Mouse (Mus musculus) liver, embryonic 14.5 days (tissue): ENCODE data around the gene Marveld1. TPM values are rescaled to one million over a fixed set of nuclear protein-coding genes. Genes with fewer than 3 reads are reported as not detected.
A peak's percentile ranks its signal among the peaks of the same experiment; 100 is the strongest.

Source experiments
- ATAC-seq: fragments of 200-750 bp; cut with Nextera tagmentation; 2 replicates; pipeline ENCODE4 v1.8.0; 2017; ENCODE audit warnings: moderate number of reproducible peaks, mild to moderate bottlenecking, moderate library complexity; ENCODE audit not compliant: insufficient read depth
- DNase-seq, 3 experiments: peaks; one replicate each; pipeline ENCODE4 v3.0.0-alpha.2; 2012 to 2013; ENCODE audit warnings: low read depth in 3 of 3, low spot score in 3 of 3
- H3K27ac ChIP-seq: fragments of 300-500 bp; sonication (generic); 2 replicates; pipeline ENCODE4 v1.5.1; 2014; ENCODE audit warnings: moderate library complexity, mild to moderate bottlenecking, control low read depth, inconsistent platforms
- H3K27me3 ChIP-seq: fragments of 300-500 bp; sonication (generic); 2 replicates; pipeline ENCODE4 v1.6.1; 2014; ENCODE audit warnings: mild to moderate bottlenecking, low read length, moderate library complexity; ENCODE audit not compliant: control insufficient read depth, insufficient read depth
- H3K36me3 ChIP-seq: fragments of 300-500 bp; sonication (generic); replicated peaks from 2 replicates; pipeline ENCODE4 v1.6.1; 2014; ENCODE audit warnings: low read depth; ENCODE audit not compliant: control insufficient read depth, insufficient read depth
- H3K4me1 ChIP-seq, 2 experiments: fragments of 200-500 bp in 1 of 2; fragments of 300-500 bp in 1 of 2; sonication (generic) in 1 of 2; replicated peaks; 2 replicates each; pipeline ENCODE4 v1.6.1; 2012 to 2014; ENCODE audit warnings: antibody characterized with exemption in 1 of 2, inconsistent platforms in 1 of 2, low read length in 1 of 2; ENCODE audit not compliant: control insufficient read depth in 2 of 2, insufficient read depth in 2 of 2
- H3K4me2 ChIP-seq: fragments of 300-500 bp; sonication (generic); 2 replicates; pipeline ENCODE4 v1.6.1; 2014; ENCODE audit warnings: low read depth, mild to moderate bottlenecking, control low read depth, moderate library complexity
- H3K4me3 ChIP-seq, 2 experiments: fragments of 200-500 bp in 1 of 2; fragments of 300-500 bp in 1 of 2; sonication (generic) in 1 of 2; 2 replicates each; pipeline ENCODE4 v1.5.1; 2012 to 2014; ENCODE audit warnings: low read depth in 2 of 2, low read length in 2 of 2, mild to moderate bottlenecking in 2 of 2, control low read depth in 1 of 2, inconsistent platforms in 1 of 2, moderate library complexity in 1 of 2; ENCODE audit not compliant: insufficient read depth in 1 of 2
- H3K9ac ChIP-seq: fragments of 300-500 bp; sonication (generic); replicated peaks from 2 replicates; pipeline ENCODE4 v1.6.1; 2014; ENCODE audit warnings: mild to moderate bottlenecking, control low read depth, moderate library complexity
- H3K9me3 ChIP-seq: fragments of 300-500 bp; sonication (generic); 2 replicates; pipeline ENCODE4 v1.6.1; 2016; ENCODE audit warnings: low read length, mixed read lengths; ENCODE audit not compliant: control insufficient read depth
- CTCF ChIP-seq: IDR thresholded peaks from 2 replicates; pipeline ENCODE4 v1.5.1; 2016; ENCODE audit warnings: antibody characterized with exemption, low read depth, control low read depth
- EP300 ChIP-seq: IDR thresholded peaks from 2 replicates; pipeline ENCODE4 v1.6.1; 2016; ENCODE audit warnings: antibody characterized with exemption, low read depth
- WGBS: fragments of 180-500 bp; shearing (Covaris S2); extraction: QIAGEN DNeasy Blood & Tissue Kit; methylation state at CpG from one replicate; pipeline ENCODE4 v1.1.7; 2014; ENCODE audit not compliant: insufficient replicate concordance; 5-methylcytosine and 5-hydroxymethylcytosine counted together
- polyA plus RNA-seq, 2 experiments: library from polyadenylated mRNA; depleted of rRNA in 1 of 2; stranded (reverse) in 1 of 2; unstranded in 1 of 2; fragments of >200 nt; fragmentation: Nextera tagmentation in 1 of 2; extraction: Ambion mirVana in 1 of 2; gene quantifications; 2 replicates each; pipeline versions ENCODE4 v1.2.1 to v1.2.3; 2012 to 2014

The Marveld1 gene
- polyA plus RNA-seq, 2 experiments, result 1.6 to 7.6 TPM

GRCm38 (mm10) chr19:42158246-42159017 is 11.2 kb downstream of the Marveld1 start:
- peaks cover 8 to 18% of the 10 kb centered on the region in 2 experiments; a peak in 3 of 4 replicates for H3K4me1 ChIP-seq
- ATAC-seq (peak; percentile 41; the same call in 1 of the 2 replicates), DNase-seq (no peak)
- H3K27me3 ChIP-seq, result no peaks in the 10 kb centered on the region
- H3K9ac ChIP-seq, result no peak overlapping the region
- no peak overlapping the region for H3K27ac ChIP-seq
- TF ChIP-seq CTCF (no peak), EP300 (peak; percentile 68)
- no peaks in the 10 kb centered on the region for H3K36me3 ChIP-seq
- peak overlapping the region; percentile 40 for H3K4me2 ChIP-seq
- no peaks in the 10 kb centered on the region for H3K9me3 ChIP-seq
- 16% methylated on average over 13 of the region's 13 CpGs for WGBS
- no peak overlapping the region for H3K4me3 ChIP-seq

- H3K27ac ChIP-seq, result no peak within 1 kb of the TSS
- no peak for TF ChIP-seq EP300
- no peak for TF ChIP-seq CTCF
- peaks cover 6% of the 10 kb centered on the region for H3K27me3 ChIP-seq
- H3K4me1 ChIP-seq, result peaks cover 7 to 8% of the 10 kb centered on the region in 2 experiments; a peak in 3 of 4 replicates
- no peaks in the 10 kb centered on the region for H3K36me3 ChIP-seq
- WGBS, result 54% methylated on average over 5 of the region's 5 CpGs
- H3K9me3 ChIP-seq, result no peaks in the 10 kb centered on the region
- H3K4me2 ChIP-seq, result no peak within 1 kb of the TSS
- no peak for ATAC-seq
- no peak within 1 kb of the TSS for H3K9ac ChIP-seq
- no peak within 1 kb of the TSS for H3K4me3 ChIP-seq
- DNase-seq, result no peak
These were observed 16.6 kb downstream of the Marveld1 start, which contains the start of gene Zfyve27 for GRCm38 (mm10) chr19:42163764-42164163. TSS of gene Zfyve27 (plus strand) at chr19:42163951.

GRCm38 (mm10) chr19:42164188-42164587 is 17.0 kb downstream of the Marveld1 start:
- TF ChIP-seq CTCF (no peak), EP300 (no peak)
- 48% methylated on average over 7 of the region's 7 CpGs for WGBS
- no peaks in the 10 kb centered on the region for H3K9me3 ChIP-seq
- no peaks in the 10 kb centered on the region for H3K36me3 ChIP-seq
- H3K27me3 ChIP-seq, result peaks cover 6% of the 10 kb centered on the region
- H3K4me1 ChIP-seq, result peaks cover 3 to 6% of the 10 kb centered on the region in 2 experiments; a peak in 3 of 4 replicates
- no peak overlapping the region for H3K4me3 ChIP-seq
- no peak overlapping the region for H3K9ac ChIP-seq
- DNase-seq, result no peak
- H3K4me2 ChIP-seq, result no peak overlapping the region
- ATAC-seq, result no peak
- no peak overlapping the region for H3K27ac ChIP-seq

- Histone ChIP-seq H3K4me1 (peaks cover 11 to 18% of the 10 kb centered on the region in 2 experiments), H3K4me3 (peak overlapping the region in 1 of 2 experiments; percentile 27; a peak in 1 of 4 replicates), H3K9me3 (no peaks in the 10 kb centered on the region), H3K27ac (no peak overlapping the region), H3K36me3 (no peaks in the 10 kb centered on the region), H3K27me3 (peaks cover 6% of the 10 kb centered on the region), H3K9ac (no peak overlapping the region), H3K4me2 (peak overlapping the region; percentile 64)
- DNase-seq, result peak in 2 of 3 experiments; percentile 53 to 59
- ATAC-seq, result no peak
- TF ChIP-seq EP300 (no peak), CTCF (peak; percentile 95)
- WGBS, result 3% methylated on average over 12 of the region's 12 CpGs
These were observed 18.9 kb downstream of the Marveld1 start for GRCm38 (mm10) chr19:42166130-42166529.

GRCm38 (mm10) chr19:42166766-42167165 is 19.6 kb downstream of the Marveld1 start:
- no peak for TF ChIP-seq CTCF
- no peak for TF ChIP-seq EP300
- no peak for ATAC-seq
- no peak for DNase-seq
- H3K27ac ChIP-seq, result no peak overlapping the region
- no peak overlapping the region for H3K4me2 ChIP-seq
- no peaks in the 10 kb centered on the region for H3K9me3 ChIP-seq
- H3K27me3 ChIP-seq, result peaks cover 6% of the 10 kb centered on the region
- 32% methylated on average over 3 of the region's 3 CpGs for WGBS
- peaks cover 12 to 24% of the 10 kb centered on the region in 2 experiments for H3K4me1 ChIP-seq
- no peak overlapping the region for H3K9ac ChIP-seq
- no peak overlapping the region for H3K4me3 ChIP-seq
- no peaks in the 10 kb centered on the region for H3K36me3 ChIP-seq
